ENCODE assay signal across 23 mouse cellular contexts in genomic region chr9:45014879-45015278, GRCm38 (mm10). TPM values are rescaled to one million over a fixed set of nuclear protein-coding genes. Genes with fewer than 3 reads are reported as not detected.
DNase-seq lines count a peak whose midpoint lies in the region; ATAC-seq and TF ChIP-seq lines count a peak whose summit lies in the region.
"Had no signal": no experiment of that assay in that cellular context is flagged by ENCODE, and none has a peak within 500 bp of the region (broad histone marks: within the 10 kb centered on the region; RNA-seq: fewer than 3 reads in every experiment).

No protein-coding gene starts in this region.

- 0 out of 2 replicates have a peak, but pooled peaks have one; percentile 12 for TF ChIP-seq CTCF in lung, adult 2 months (IDR thresholded peaks at IDR 0.05; ENCODE audit: insufficient read depth, low read length)

- H3K4me1 ChIP-seq in lung, adult 2 months (ENCODE audit: control insufficient read depth, insufficient read depth, low read length) = no peaks in the 10 kb centered on the region
- H3K4me1 ChIP-seq: forebrain, embryonic 10.5 days; limb, embryonic 10.5 days; midbrain, embryonic 12.5 days had no signal

- no peaks in the 10 kb centered on the region for H3K27me3 ChIP-seq in splenic B cell, adult 2 months (ENCODE audit: control insufficient read depth, insufficient read depth, low read length, poor library complexity, severe bottlenecking)
- H3K27me3 ChIP-seq: midbrain, embryonic 12.5 days had no signal

- TF ChIP-seq POLR2A in lung, adult 2 months (IDR thresholded peaks at IDR 0.05; ENCODE audit: borderline replicate concordance, extremely low read depth, low read depth, low read length) = no peak

- H3K36me3 ChIP-seq in splenic B cell, adult 2 months (ENCODE audit: control insufficient read depth, insufficient read depth, low read length, poor library complexity, severe bottlenecking) = no peaks in the 10 kb centered on the region
- H3K36me3 ChIP-seq: forebrain, embryonic 10.5 days; limb, embryonic 10.5 days; midbrain, embryonic 12.5 days had no signal

- no peak overlapping the region for H3K4me3 ChIP-seq in lung, adult 2 months (replicated peaks; ENCODE audit: extremely low read depth, low read depth, low read length)
- H3K4me3 ChIP-seq: forebrain, embryonic 10.5 days; limb, embryonic 10.5 days; midbrain, embryonic 12.5 days had no signal

- DNase-seq in lung, adult 2 months = no peak
- DNase-seq in lung, postnatal 10 days = no peak
- DNase-seq in CD4-positive, CD25-positive, alpha-beta regulatory T cell, adult 2 months (ENCODE audit: low read depth, low spot score) = peak; percentile 82
- peak; percentile 64 for DNase-seq in splenic B cell, adult 2 months (ENCODE audit: low read depth, low spot score)
- no peak for DNase-seq in adrenal gland, adult (ENCODE audit: inconsistent age in 2 of 2, low spot score in 1 of 2)
- DNase-seq in kidney, adult 8-10 months = no peak
- DNase-seq in cerebellum, postnatal 14 days = no peak
- DNase-seq: adrenal gland, postnatal 14 days; cerebellum, adult 11-12 months; cerebellum, postnatal 36 days; heart, postnatal 4 days; kidney, adult 2 months; kidney, postnatal 14 days; layer of hippocampus, adult 9-11 months had no signal

- ATAC-seq in activated CD4-positive, CD25-positive, alpha-beta regulatory T cell, adult 4 months = peak; percentile 29
- ATAC-seq: hindbrain, embryonic 16.5 days had no signal

- 29% methylated on average over 2 of the region's 2 CpGs for WGBS in lung, adult 2 months

RNA-seq across cellular contexts. Expression of gene Cd3e, which starts 5.5 kb away (rescaled TPM):
- 3.0 and 4.8 TPM in 2 replicates for polyA plus RNA-seq in lung, adult 2 months (2012; rRNA removed)
- polyA plus RNA-seq in activated CD4-positive, CD25-positive, alpha-beta regulatory T cell, adult 4 months (2017; shearing (Covaris generic)) = 1,000 to 10,000 TPM in 1 of 2 experiments, 100 to 1,000 TPM in 1; 791 to 1,491 TPM
- polyA plus RNA-seq: forebrain, embryonic 10.5 days; heart, embryonic 14.5 days; limb, embryonic 10.5 days; liver, embryonic 11.5 days; midbrain, embryonic 12.5 days had no signal

RNA-seq across cellular contexts. Expression of gene Mpzl2, which starts 24.7 kb away (rescaled TPM):
- polyA plus RNA-seq in lung, adult 2 months (2012; rRNA removed) = 3.3 and 8.6 TPM in 2 replicates
- not detected for polyA plus RNA-seq in activated CD4-positive, CD25-positive, alpha-beta regulatory T cell, adult 4 months (2017; shearing (Covaris generic))
- polyA plus RNA-seq: neural tube, embryonic 14.5 days had no signal

RNA-seq across cellular contexts. Expression of gene Cd3d, which starts 33.3 kb away (rescaled TPM):
- 1.6 and 2.0 TPM in 2 replicates for polyA plus RNA-seq in lung, adult 2 months (2012; rRNA removed)
- polyA plus RNA-seq in activated CD4-positive, CD25-positive, alpha-beta regulatory T cell, adult 4 months (2017; shearing (Covaris generic)) = 1,000 to 10,000 TPM in 1 of 2 experiments, 100 to 1,000 TPM in 1; 682 to 1,081 TPM
- polyA plus RNA-seq: forebrain, embryonic 10.5 days; heart, embryonic 14.5 days; hindbrain, embryonic 16.5 days; limb, embryonic 10.5 days; liver, embryonic 11.5 days; midbrain, embryonic 12.5 days; neural tube, embryonic 14.5 days had no signal

RNA-seq across cellular contexts. Expression of gene Cd3g, which starts 34.6 kb away (rescaled TPM):
- polyA plus RNA-seq in lung, adult 2 months (2012; rRNA removed) = 1.3 and 2.3 TPM in 2 replicates
- polyA plus RNA-seq in activated CD4-positive, CD25-positive, alpha-beta regulatory T cell, adult 4 months (2017; shearing (Covaris generic)) = 1,000 to 10,000 TPM; 1,430 to 1,870 TPM
- polyA plus RNA-seq: forebrain, embryonic 10.5 days; frontal cortex, adult 2 months; hindbrain, embryonic 16.5 days; limb, embryonic 10.5 days; midbrain, embryonic 12.5 days; neural tube, embryonic 14.5 days had no signal

RNA-seq across cellular contexts. Expression of gene Mpzl3, which starts 40.1 kb away (rescaled TPM):
- 1.2 and 10.7 TPM in 2 replicates for polyA plus RNA-seq in lung, adult 2 months (2012; rRNA removed)
- polyA plus RNA-seq in activated CD4-positive, CD25-positive, alpha-beta regulatory T cell, adult 4 months (2017; shearing (Covaris generic)) = 10 to 100 TPM; 10.2 to 11.9 TPM

Comparison
In these comparisons a context has a peak if more than half of its experiments do, and no peak if none do; other contexts are left out.
1. DNase-seq: peak in CD4-positive, CD25-positive, alpha-beta regulatory T cell, adult 2 months (single experiment) and splenic B cell, adult 2 months (single experiment); none in lung, adult 2 months (single experiment), lung, postnatal 10 days (single experiment), adrenal gland, adult (0 of 2), kidney, adult 8-10 months (0 of 2) and cerebellum, postnatal 14 days (0 of 2).
2. RNA of gene Cd3e, which starts 5.5 kb away (polyA plus RNA-seq): 791 to 1,491 TPM in activated CD4-positive, CD25-positive, alpha-beta regulatory T cell, adult 4 months; 3.0 to 4.8 TPM in lung, adult 2 months; every median in the first group is over 100 times any median in the second.
3. RNA of gene Cd3d, which starts 33.3 kb away (polyA plus RNA-seq): 682 to 1,081 TPM in activated CD4-positive, CD25-positive, alpha-beta regulatory T cell, adult 4 months; 1.6 to 2.0 TPM in lung, adult 2 months; every median in the first group is over 100 times any median in the second.